Mouse (Mus musculus) CH12F3 (cell line): ENCODE results near the gene Qrsl1.

ENCODE experiments used
- in situ Hi-C: fragments of 300-500 bp; cut with MboI; formaldehyde crosslinking; loops from 2 replicates; pipeline ENCODE4 v1.14.3; 2020; ENCODE audit warnings: low sequenced_read_pairs

Qrsl1 gene

GRCm38 (mm10) chr10:43887676-43888075, 13.9 kb downstream of the Qrsl1 start:
- in situ Hi-C loops, result no loop called here

- in situ Hi-C loops, result no loop called here
These were observed 30.1 kb downstream of the Qrsl1 start for GRCm38 (mm10) chr10:43871458-43871857.

GRCm38 (mm10) chr10:43870752-43871151, 30.8 kb downstream of the Qrsl1 start:
- in situ Hi-C loops, result no loop called here

DNA sequence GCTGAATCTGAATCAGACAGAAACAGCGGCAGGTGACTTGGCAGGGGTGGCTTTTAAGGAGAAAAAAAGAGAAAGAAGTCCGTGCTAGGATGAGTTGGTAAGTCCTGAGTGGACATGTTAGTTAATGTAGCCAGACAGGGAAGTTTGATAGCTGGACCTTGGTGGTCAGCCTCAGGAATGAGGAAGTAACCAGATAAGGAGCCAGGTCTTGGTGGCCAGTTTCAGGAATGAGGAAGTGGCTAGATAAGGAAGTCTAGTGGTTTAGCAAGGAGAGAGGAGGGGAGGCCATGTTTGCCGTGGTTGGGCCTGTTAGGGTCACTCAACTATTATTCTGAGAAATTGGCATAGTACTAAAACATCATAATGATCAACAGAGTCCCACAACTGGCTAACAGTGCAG, 45.2 kb downstream of the Qrsl1 start:
- in situ Hi-C loops, result no loop called here

- in situ Hi-C loops, result no loop called here
These were observed 45.6 kb downstream of the Qrsl1 start for GRCm38 (mm10) chr10:43855916-43856315.

DNA sequence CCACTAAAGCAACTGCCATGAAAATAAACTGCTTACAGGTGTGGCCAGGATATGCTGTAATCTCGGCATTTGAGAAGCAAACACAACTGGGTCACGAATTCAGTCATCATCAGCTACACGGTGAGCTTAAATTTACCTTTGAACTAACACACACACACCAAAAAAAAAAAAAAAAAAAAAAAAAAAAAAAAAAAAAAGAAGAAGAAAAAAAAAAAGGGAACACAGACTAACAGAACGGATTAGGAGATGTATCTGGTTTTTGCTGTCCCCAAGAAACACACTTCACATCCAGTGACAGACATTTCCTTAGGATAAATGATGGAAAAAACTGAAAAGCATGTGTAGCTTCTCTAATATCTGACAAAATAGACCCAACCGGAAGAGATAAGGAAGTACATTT, 49.6 kb downstream of the Qrsl1 start:
- in situ Hi-C loops, result no loop called here

DNA sequence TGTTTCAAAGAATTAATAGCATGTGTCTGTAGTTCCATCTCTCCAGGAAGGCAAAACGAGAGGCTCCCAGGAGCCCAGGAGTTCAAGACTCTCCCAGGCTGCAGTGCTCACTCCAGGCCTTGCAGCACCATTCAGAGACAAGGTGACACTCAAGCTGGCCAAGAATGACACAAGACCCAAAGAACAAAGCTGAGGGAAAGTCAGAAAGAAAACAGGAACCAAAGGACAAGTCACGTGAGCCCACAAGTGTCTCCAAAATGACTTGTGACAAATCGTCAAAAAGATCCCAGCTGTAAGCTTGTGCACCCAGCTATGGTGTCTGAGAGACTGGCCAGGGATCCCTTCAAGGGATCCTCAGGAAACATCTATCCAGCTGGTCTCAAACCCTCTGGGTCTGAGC, 52.1 kb downstream of the Qrsl1 start:
- in situ Hi-C loops, result no loop called here

- in situ Hi-C loops, result no loop called here
These were observed 55.4 kb downstream of the Qrsl1 start for GRCm38 (mm10) chr10:43846141-43846622.

DNA sequence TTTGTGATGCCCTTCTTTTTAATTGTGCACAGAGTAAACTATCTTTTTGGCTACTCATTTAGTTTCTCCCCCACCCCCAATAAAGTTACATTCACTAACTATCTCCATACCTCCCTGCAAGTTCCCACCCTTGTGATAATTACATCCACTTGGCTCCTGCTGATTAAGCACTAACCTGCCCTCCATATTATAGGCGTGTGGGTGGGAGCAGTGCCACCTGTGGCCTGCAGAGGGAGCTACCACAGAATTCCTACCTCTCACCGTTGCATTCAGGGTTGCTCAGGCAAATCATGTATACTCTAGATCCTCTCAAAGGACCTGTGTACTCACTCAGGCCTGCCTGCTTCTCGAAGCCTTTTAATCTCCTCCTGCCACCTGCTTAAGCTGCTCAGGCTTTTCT, 56.1 kb downstream of the Qrsl1 start:
- in situ Hi-C loops, result no loop called here

DNA sequence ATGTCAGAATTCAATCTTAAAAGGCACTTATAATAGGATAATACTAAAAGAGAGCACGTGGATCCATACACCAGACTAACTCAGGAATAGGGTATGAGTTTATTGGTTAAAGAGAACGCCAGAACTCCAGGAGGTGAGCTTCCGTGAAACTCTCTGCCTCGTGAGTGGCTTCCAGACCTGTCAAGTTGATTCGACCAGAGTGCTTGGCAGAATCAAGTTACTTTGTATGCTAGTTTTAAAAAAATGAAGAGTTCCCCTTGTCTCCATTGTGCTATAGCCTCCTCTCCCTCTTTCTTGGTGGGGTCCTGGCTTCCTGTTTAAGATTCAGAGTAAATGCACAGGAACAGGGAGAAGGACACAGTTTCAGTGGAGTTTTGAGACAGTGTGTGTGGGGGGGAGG, 60.1 kb downstream of the Qrsl1 start:
- in situ Hi-C loops, result no loop called here

DNA sequence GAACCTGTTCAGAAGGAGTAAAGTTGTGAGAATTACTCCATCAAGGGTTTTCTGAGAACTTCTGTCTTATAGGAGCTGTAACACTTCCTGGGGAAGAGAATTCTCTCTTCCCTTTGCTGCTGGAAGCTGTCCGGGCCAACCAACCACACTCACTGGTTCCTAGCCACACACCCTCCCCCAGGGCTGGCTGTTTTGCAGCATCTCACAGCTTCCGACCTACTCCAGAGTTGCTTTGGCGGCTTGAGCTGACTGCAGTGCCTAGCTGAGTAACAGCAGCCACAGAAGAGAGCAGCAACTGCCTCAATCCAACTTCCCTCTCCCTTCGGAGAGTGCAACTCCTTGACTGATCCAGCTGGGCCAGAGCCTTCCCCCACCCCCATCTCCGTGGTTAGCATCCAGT, 68.7 kb downstream of the Qrsl1 start:
- in situ Hi-C loops, result no loop called here

DNA sequence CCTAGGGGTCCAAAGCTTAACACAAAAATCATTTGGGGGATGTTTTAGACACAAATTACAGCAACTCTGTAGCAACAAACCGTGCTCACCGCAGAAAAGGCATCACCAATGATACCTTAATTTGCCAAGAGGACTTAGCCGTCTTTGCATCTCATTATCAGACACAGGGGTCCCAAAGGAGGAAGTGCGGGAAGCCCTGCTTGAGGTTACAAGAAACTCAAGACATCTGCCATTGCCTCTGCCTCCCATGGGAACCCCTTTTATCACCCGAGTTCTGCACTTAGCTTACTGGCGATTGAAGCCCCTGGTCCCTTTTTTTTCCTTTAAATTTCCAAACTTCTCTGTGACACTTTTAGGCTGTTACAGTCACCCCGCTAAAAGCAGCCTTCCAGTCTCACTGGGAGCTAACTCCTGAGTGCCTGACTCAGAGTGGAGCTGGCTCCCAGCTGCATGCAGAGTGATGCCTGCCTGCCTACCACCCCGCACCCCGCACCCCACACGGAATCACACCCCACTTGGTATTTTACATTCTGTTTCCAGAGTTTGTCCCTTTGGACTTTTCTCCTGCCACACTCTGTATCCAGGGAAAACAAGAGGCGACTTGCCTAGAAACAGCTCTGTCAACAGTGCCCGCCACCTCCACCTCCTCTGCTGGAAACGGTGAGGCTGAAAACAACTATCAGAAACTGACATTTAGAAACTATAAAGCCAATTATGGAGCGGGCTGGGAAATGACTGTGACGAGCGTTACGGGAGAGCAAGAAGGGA, 71.1 kb downstream of the Qrsl1 start:
- in situ Hi-C loops, result no loop called here

DNA sequence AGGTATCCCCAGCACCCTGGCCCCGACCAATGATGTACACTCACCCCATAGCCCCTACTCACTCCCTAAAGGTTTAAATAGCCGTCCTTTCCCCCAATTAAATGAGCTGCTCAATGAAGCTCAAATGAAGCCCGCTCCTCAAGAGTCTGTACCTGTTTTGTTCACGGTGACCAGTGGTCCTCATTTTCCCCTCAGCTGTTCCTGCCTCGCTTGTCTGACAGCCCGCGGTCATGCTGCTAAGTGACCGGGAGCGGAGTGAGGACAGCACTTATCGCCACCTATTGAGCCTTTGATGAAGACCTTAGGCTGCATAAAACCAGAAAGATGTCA, 72.9 kb downstream of the Qrsl1 start:
- in situ Hi-C loops, result no loop called here

- in situ Hi-C loops, result no loop called here
These were observed 73.4 kb downstream of the Qrsl1 start for GRCm38 (mm10) chr10:43827958-43828685.

DNA sequence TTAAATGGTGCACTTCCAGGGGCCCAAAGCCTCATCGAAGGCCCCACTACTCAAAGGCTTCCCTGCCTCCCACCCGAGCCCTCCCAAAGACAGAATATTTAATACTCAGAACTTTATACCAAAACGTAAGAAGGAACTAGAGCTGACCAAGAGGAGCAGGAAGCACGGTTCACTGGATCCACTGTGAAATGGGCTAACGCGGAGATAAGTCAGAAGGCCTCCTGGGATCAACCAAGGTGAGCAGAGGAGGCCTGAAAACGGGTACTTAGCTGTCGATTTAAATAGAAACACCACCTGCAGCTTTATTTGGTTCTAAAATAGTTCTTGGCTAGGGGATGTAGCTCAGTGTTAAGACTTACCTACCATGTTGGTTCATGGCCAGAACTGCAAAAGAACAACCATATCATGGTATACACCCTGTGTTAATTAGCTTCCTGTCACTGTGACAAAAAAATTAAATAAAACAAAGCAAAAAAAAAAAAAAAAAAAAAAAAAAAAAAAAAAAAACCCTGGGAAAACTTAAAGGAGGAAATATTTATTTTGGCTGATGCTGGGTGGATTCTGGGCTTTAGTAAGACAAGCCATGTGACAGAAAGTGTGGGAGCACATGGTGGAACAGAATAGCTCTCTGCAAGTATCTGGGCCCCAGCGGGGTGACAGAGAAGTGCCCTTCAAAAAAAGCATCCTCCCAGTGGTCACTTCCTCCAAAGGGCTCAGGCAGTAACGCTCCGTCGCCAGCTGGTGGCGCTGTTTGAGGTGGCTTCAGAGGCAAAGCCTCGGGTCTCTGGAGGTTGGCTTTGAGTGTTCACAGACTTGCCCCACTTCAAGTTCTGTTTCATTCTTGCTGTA, 74.5 kb downstream of the Qrsl1 start:
- in situ Hi-C loops, result no loop called here

GRCm38 (mm10) chr10:43825696-43826095, 75.8 kb downstream of the Qrsl1 start:
- in situ Hi-C loops, result no loop called here

DNA sequence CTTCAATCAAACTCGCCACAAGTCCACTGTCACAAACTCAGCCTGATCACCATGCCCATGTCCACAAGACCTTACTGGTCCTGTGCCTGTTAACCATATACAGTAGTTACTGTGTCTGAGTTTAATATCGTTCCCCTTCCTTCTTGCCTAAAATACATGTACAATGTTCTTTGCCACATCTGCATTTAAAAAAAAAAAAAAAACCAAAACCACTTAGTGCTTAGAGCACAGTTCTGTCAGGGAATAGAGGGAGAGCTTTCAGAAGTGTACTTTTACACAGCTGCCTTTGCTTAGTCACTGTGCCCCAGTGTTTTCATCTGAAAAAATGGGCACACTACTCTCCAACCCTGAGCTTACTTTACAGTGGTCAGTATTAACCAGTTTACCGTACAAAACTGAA, 76.8 kb downstream of the Qrsl1 start:
- in situ Hi-C loops, result no loop called here
